In genomic region chr8:57512141-57513056, GRCm38 (mm10) we compare ENCODE assay signal across 8 mouse cellular contexts. TPM values are rescaled to one million over a fixed set of nuclear protein-coding genes. Genes with fewer than 3 reads are reported as not detected.
A peak's percentile ranks its signal among the peaks of the same experiment; 100 is the strongest.
DNase-seq lines count a peak whose midpoint lies in the region; ATAC-seq lines count a peak whose summit lies in the region.

No protein-coding gene starts in this region.

- peaks cover 11% of the 10 kb centered on the region for H3K36me3 ChIP-seq in embryonic facial prominence, embryonic 13.5 days
- H3K36me3 ChIP-seq in hindbrain, embryonic 15.5 days = no peaks in the 10 kb centered on the region
- H3K36me3 ChIP-seq in liver, embryonic 13.5 days = peaks cover 40% of the 10 kb centered on the region

- DNase-seq in kidney, adult 11 months = peak; percentile 17
- DNase-seq in kidney, adult 8-10 months = no peak
- peak; percentile 44 for DNase-seq in Muller cell, postnatal 12 days (ENCODE audit: inconsistent ontology term)
- DNase-seq in liver, embryonic 13.5 days = no peak
- peak; percentile 11 to 28 for DNase-seq in spleen, postnatal 36 days (ENCODE audit: low spot score in 2 of 2)

- H3K9me3 ChIP-seq in embryonic facial prominence, embryonic 13.5 days = no peaks in the 10 kb centered on the region
- H3K9me3 ChIP-seq in hindbrain, embryonic 15.5 days = no peaks in the 10 kb centered on the region
- H3K9me3 ChIP-seq in liver, embryonic 13.5 days (replicated peaks) = no peaks in the 10 kb centered on the region

- peaks cover 9% of the 10 kb centered on the region for H3K4me1 ChIP-seq in embryonic facial prominence, embryonic 13.5 days
- H3K4me1 ChIP-seq in hindbrain, embryonic 15.5 days (replicated peaks) = peaks cover 4% of the 10 kb centered on the region; the same call in 1 of the 2 replicates
- peaks cover 31% of the 10 kb centered on the region for H3K4me1 ChIP-seq in liver, embryonic 13.5 days (replicated peaks)

- H3K27ac ChIP-seq in embryonic facial prominence, embryonic 13.5 days = peak overlapping the region; percentile 100
- peak overlapping the region; percentile 99 for H3K27ac ChIP-seq in hindbrain, embryonic 15.5 days (replicated peaks)
- H3K27ac ChIP-seq in liver, embryonic 13.5 days = peak overlapping the region; percentile 100

- no peaks in the 10 kb centered on the region for H3K27me3 ChIP-seq in embryonic facial prominence, embryonic 13.5 days
- H3K27me3 ChIP-seq in hindbrain, embryonic 15.5 days = no peaks in the 10 kb centered on the region
- H3K27me3 ChIP-seq in liver, embryonic 13.5 days = no peaks in the 10 kb centered on the region

- WGBS in embryonic facial prominence, embryonic 13.5 days = under 1% methylated on average over 58 of the region's 96 CpGs
- WGBS in hindbrain, embryonic 15.5 days = under 1% methylated on average over 78 of the region's 96 CpGs
- 2% methylated on average over 88 of the region's 96 CpGs for WGBS in liver, embryonic 13.5 days (ENCODE audit: insufficient replicate concordance)

- peak overlapping the region; percentile 62 for H3K4me2 ChIP-seq in embryonic facial prominence, embryonic 13.5 days
- H3K4me2 ChIP-seq in hindbrain, embryonic 15.5 days = peak overlapping the region; percentile 70
- peak overlapping the region; percentile 80 for H3K4me2 ChIP-seq in liver, embryonic 13.5 days

- peak overlapping the region; percentile 83 for H3K4me3 ChIP-seq in embryonic facial prominence, embryonic 13.5 days
- H3K4me3 ChIP-seq in hindbrain, embryonic 15.5 days = peak overlapping the region; percentile 97
- peak overlapping the region; percentile 95 for H3K4me3 ChIP-seq in liver, embryonic 13.5 days (replicated peaks)

- 0 out of 2 replicates have a peak, but pooled peaks have one; percentile 7 for ATAC-seq in embryonic facial prominence, embryonic 13.5 days (ENCODE audit: insufficient number of reproducible peaks, insufficient read depth, low FRiP score, low TSS enrichment, low read depth)
- ATAC-seq in hindbrain, embryonic 15.5 days (ENCODE audit: low FRiP score, low read depth) = peak; percentile 24
- ATAC-seq in liver, embryonic 13.5 days (ENCODE audit: low read depth) = peak; percentile 18
- ATAC-seq in activated CD4-positive, CD25-positive, alpha-beta regulatory T cell, adult 4 months = no peak

- H3K9ac ChIP-seq in embryonic facial prominence, embryonic 13.5 days = peak overlapping the region; percentile 100
- peak overlapping the region; percentile 92 for H3K9ac ChIP-seq in hindbrain, embryonic 15.5 days
- peak overlapping the region; percentile 100 for H3K9ac ChIP-seq in liver, embryonic 13.5 days

RNA-seq across cellular contexts. Expression of gene Hmgb2, which starts 0.7 kb away (rescaled TPM):
- 362 and 415 TPM in 2 replicates for polyA plus RNA-seq in embryonic facial prominence, embryonic 13.5 days (2015; fragmentation: Nextera tagmentation; extraction: Ambion mirVana)
- 80.2 and 93.6 TPM in 2 replicates for polyA plus RNA-seq in hindbrain, embryonic 15.5 days (2015; fragmentation: Nextera tagmentation; extraction: Ambion mirVana)
- polyA plus RNA-seq in liver, embryonic 13.5 days (2015; fragmentation: Nextera tagmentation; extraction: Ambion mirVana) = 404 and 474 TPM in 2 replicates
- 100 to 1,000 TPM; 481 to 544 TPM for polyA plus RNA-seq in activated CD4-positive, CD25-positive, alpha-beta regulatory T cell, adult 4 months (2017; shearing (Covaris generic))

RNA-seq across cellular contexts. Expression of gene Sap30, which starts 24.7 kb away (rescaled TPM):
- 40.4 and 45.6 TPM in 2 replicates for polyA plus RNA-seq in embryonic facial prominence, embryonic 13.5 days (2015; fragmentation: Nextera tagmentation; extraction: Ambion mirVana)
- 29.3 and 37.0 TPM in 2 replicates for polyA plus RNA-seq in hindbrain, embryonic 15.5 days (2015; fragmentation: Nextera tagmentation; extraction: Ambion mirVana)
- 14.5 and 14.7 TPM in 2 replicates for polyA plus RNA-seq in liver, embryonic 13.5 days (2015; fragmentation: Nextera tagmentation; extraction: Ambion mirVana)
- polyA plus RNA-seq in activated CD4-positive, CD25-positive, alpha-beta regulatory T cell, adult 4 months (2017; shearing (Covaris generic)) = under 1 TPM; 0.94 to 0.99 TPM

RNA-seq across cellular contexts. Expression of gene Scrg1, which starts 56.7 kb away (rescaled TPM):
- 5.5 and 6.1 TPM in 2 replicates for polyA plus RNA-seq in embryonic facial prominence, embryonic 13.5 days (2015; fragmentation: Nextera tagmentation; extraction: Ambion mirVana)
- polyA plus RNA-seq in hindbrain, embryonic 15.5 days (2015; fragmentation: Nextera tagmentation; extraction: Ambion mirVana) = 8.4 and 10.8 TPM in 2 replicates
- 0.15 TPM in 1 of 2 replicates, not detected in the other for polyA plus RNA-seq in liver, embryonic 13.5 days (2015; fragmentation: Nextera tagmentation; extraction: Ambion mirVana)
- not detected for polyA plus RNA-seq in activated CD4-positive, CD25-positive, alpha-beta regulatory T cell, adult 4 months (2017; shearing (Covaris generic))

Comparison
In these comparisons a context has a peak if more than half of its experiments do, and no peak if none do; other contexts are left out.
1. DNase-seq: peak in kidney, adult 11 months (single experiment), Muller cell, postnatal 12 days (single experiment) and spleen, postnatal 36 days (2 of 2); none in kidney, adult 8-10 months (0 of 2) and liver, embryonic 13.5 days (single experiment).
2. Peak in every context shown above with its lines, with median percentiles within 50 percentile points of each other: H3K27ac ChIP-seq, H3K4me2 ChIP-seq, H3K4me3 ChIP-seq and H3K9ac ChIP-seq.